Mouse (Mus musculus): Measurements from ENCODE around the gene Frmd5. TPM values are rescaled to one million over a fixed set of nuclear protein-coding genes. Genes with fewer than 3 reads are reported as not detected.
"Not testable (repeated sequence)": the region's sequence is repeated elsewhere in the genome, so short reads cannot be mapped to it uniquely, and the experiment has no call there.

The Frmd5 gene
- polyA plus RNA-seq, 1 experiment from 2014 or later, result 5.4 TPM

GRCm38 (mm10) chr2:121518711-121519110 is 288.2 kb downstream of the Frmd5 start:
- not testable (repeated sequence) for H3K9me3 ChIP-seq; H3K4me3 ChIP-seq; H3K4me1 ChIP-seq; DNase-seq (ENCODE audit: low spot score); H3K27me3 ChIP-seq (replicated peaks; ENCODE audit: low read depth, poor library complexity, severe bottlenecking); H3K27ac ChIP-seq (replicated peaks)
- H3K36me3 ChIP-seq (replicated peaks), result peaks cover 87% of the 10 kb centered on the region
- 93% methylated on average over 4 of the region's 4 CpGs for WGBS

DNA sequence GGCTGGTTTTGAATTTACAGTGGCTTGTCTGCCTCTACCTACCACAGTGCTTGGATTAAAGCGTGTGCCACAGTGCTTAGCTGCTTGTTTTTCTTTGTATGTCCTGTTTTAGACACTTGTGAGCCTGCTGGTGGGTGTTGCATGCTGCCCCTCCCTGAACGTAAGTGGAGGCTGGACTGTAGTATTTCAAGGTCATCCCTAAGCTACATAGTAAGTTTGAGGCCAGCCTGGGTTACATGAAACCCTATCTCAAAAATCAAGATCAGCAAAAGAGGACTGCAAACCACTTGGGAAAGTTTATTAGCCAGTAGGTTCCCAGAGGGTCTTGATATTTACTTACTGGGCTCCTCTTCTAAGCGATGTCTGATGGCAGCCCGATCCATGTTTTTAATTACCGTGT is 288.8 kb downstream of the Frmd5 start:
- DNase-seq (ENCODE audit: low spot score), result no peak
- Histone ChIP-seq H3K27me3 (replicated peaks; ENCODE audit: low read depth, poor library complexity, severe bottlenecking) (no peaks in the 10 kb centered on the region), H3K36me3 (replicated peaks) (peaks cover 86% of the 10 kb centered on the region), H3K4me3 (no peak overlapping the region), H3K27ac (replicated peaks) (no peak overlapping the region), H3K9me3 (0 out of 2 replicates have a peak, but pooled peaks cover 2% of the 10 kb centered on the region), H3K4me1 (no peaks in the 10 kb centered on the region)
- WGBS, result 93% methylated on average over 5 of the region's 5 CpGs

DNA sequence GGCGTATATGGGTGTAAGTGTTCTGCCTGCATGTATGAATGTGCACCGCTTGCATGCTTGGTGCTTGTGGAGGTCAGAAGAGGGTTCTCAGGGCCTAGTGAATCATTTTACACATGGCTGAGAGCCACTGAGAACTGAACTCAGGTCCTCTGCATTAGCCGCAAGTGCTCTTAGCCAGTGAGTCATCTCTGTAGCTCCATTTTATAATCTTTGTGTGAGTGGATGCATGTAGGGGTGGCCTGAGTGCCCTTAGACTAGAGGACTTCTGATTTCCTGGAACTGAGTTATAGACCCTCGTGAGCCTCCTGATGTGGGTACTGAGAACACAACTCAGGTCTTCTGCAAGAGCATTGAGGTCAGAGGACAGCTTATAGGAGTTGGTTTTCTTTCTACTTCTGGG is 292.7 kb downstream of the Frmd5 start:
- DNase-seq (ENCODE audit: low spot score), result no peak
- Histone ChIP-seq H3K4me1 (peaks cover 6% of the 10 kb centered on the region), H3K27ac (replicated peaks) (no peak overlapping the region), H3K4me3 (no peak overlapping the region), H3K36me3 (replicated peaks) (peaks cover 88% of the 10 kb centered on the region), H3K27me3 (replicated peaks; ENCODE audit: low read depth, poor library complexity, severe bottlenecking) (no peaks in the 10 kb centered on the region), H3K9me3 (no peaks in the 10 kb centered on the region)
- WGBS, result 92% methylated on average over 4 of the region's 4 CpGs

GRCm38 (mm10) chr2:121512991-121513765 is 293.7 kb downstream of the Frmd5 start:
- H3K36me3 ChIP-seq (replicated peaks), result peaks cover 88% of the 10 kb centered on the region
- not testable (repeated sequence) for H3K4me3 ChIP-seq

GRCm38 (mm10) chr2:121511401-121511800 is 295.5 kb downstream of the Frmd5 start:
- no peaks in the 10 kb centered on the region for H3K27me3 ChIP-seq (replicated peaks; ENCODE audit: low read depth, poor library complexity, severe bottlenecking)
- H3K4me3 ChIP-seq, result no peak overlapping the region
- peaks cover 71% of the 10 kb centered on the region for H3K36me3 ChIP-seq (replicated peaks)
- WGBS, result 95% methylated on average over 8 of the region's 8 CpGs
- DNase-seq (ENCODE audit: low spot score), result no peak
- H3K4me1 ChIP-seq, result peaks cover 18% of the 10 kb centered on the region
- no peaks in the 10 kb centered on the region for H3K9me3 ChIP-seq
- H3K27ac ChIP-seq (replicated peaks), result no peak overlapping the region

More at GRCm38 (mm10) chr2:121512991-121513765, 293.7 kb downstream of the Frmd5 start:
- H3K4me1 ChIP-seq; H3K27me3 ChIP-seq (replicated peaks; ENCODE audit: low read depth, poor library complexity, severe bottlenecking); H3K27ac ChIP-seq (replicated peaks); H3K9me3 ChIP-seq; DNase-seq (ENCODE audit: low spot score): not testable (repeated sequence)
- WGBS, result 92% methylated on average over 5 of the region's 5 CpGs

DNA sequence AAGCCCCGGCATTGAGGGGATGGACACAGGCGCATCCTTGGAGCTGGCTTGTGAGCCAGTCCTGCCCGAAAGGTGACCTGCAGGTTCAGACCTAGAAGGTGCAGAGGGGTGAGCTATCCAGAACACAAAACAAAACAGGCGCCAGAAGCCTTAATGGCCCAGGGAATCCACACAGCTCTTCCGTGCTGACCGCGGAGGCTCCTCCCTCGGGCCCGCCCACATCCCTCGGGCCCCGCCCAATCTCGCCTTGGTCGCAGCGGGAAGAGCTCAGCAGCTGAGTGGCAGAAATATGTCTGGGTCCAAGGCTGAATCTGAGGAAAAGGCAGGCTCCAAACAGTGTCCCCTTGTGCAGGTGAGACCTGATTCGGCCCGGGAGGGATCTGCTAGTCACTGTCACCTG is 297.3 kb downstream of the Frmd5 start:
- no peaks in the 10 kb centered on the region for H3K27me3 ChIP-seq (replicated peaks; ENCODE audit: low read depth, poor library complexity, severe bottlenecking)
- H3K4me3 ChIP-seq, result peak overlapping the region; percentile 51
- H3K4me1 ChIP-seq, result peaks cover 18% of the 10 kb centered on the region
- no peaks in the 10 kb centered on the region for H3K9me3 ChIP-seq
- peak; percentile 71 for DNase-seq (ENCODE audit: low spot score)
- H3K36me3 ChIP-seq (replicated peaks), result peaks cover 60% of the 10 kb centered on the region
- peak overlapping the region; percentile 48; the same call in 1 of the 2 replicates for H3K27ac ChIP-seq (replicated peaks)
- 14% methylated on average over 16 of the region's 16 CpGs for WGBS

GRCm38 (mm10) chr2:121507951-121508330 is 298.9 kb downstream of the Frmd5 start:
- Histone ChIP-seq H3K4me1 (peaks cover 18% of the 10 kb centered on the region), H3K27ac (replicated peaks) (no peak overlapping the region), H3K9me3 (no peaks in the 10 kb centered on the region), H3K4me3 (peak overlapping the region; percentile 67), H3K27me3 (replicated peaks; ENCODE audit: low read depth, poor library complexity, severe bottlenecking) (no peaks in the 10 kb centered on the region), H3K36me3 (replicated peaks) (peaks cover 57% of the 10 kb centered on the region)
- no peak for DNase-seq (ENCODE audit: low spot score)
- 86% methylated on average over 2 of the region's 2 CpGs for WGBS

DNA sequence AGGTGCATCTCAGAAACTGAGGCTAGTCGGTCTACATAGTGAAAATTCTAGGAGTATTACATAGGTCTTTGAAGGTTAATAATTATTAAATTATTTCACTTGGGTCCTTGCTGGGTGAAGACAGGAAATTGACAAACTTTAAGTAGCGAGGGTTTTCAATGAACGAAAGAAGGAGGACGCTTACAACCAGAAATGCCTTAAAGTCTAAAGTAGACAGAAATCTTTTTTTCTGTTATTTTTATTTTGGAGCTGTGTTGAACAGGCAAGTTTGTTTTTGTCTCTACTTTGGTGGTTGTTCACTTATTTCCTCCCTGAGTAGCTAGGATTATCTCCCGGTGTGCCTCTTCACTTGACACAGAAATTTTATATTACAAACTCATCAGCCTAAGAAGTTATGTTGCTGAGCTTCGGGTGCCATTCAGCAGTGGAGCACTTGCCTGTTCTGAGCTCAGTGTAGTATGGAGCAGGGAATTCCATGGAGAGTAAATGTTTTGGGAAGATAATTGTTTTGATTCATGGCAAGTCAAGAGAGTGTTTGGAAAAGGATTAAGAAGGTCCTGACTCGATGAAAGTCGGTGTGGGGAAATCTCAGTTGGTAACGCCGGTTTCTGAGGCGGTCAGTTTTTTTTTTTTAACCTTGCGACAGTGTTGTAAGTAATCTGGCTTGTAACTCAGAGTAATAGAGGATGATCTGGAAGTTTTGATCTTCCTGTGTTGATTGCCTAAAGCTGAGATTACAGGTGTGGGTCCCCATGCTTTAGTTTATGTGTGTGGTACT is 299.5 kb downstream of the Frmd5 start:
- Histone ChIP-seq H3K4me3 (peak overlapping the region; percentile 67), H3K9me3 (no peaks in the 10 kb centered on the region), H3K36me3 (replicated peaks) (peaks cover 54% of the 10 kb centered on the region), H3K27me3 (replicated peaks; ENCODE audit: low read depth, poor library complexity, severe bottlenecking) (no peaks in the 10 kb centered on the region), H3K27ac (replicated peaks) (peak overlapping the region; percentile 41; the same call in 1 of the 2 replicates), H3K4me1 (peaks cover 18% of the 10 kb centered on the region)
- DNase-seq (ENCODE audit: low spot score), result no peak
- 33% methylated on average over 12 of the region's 12 CpGs for WGBS

DNA sequence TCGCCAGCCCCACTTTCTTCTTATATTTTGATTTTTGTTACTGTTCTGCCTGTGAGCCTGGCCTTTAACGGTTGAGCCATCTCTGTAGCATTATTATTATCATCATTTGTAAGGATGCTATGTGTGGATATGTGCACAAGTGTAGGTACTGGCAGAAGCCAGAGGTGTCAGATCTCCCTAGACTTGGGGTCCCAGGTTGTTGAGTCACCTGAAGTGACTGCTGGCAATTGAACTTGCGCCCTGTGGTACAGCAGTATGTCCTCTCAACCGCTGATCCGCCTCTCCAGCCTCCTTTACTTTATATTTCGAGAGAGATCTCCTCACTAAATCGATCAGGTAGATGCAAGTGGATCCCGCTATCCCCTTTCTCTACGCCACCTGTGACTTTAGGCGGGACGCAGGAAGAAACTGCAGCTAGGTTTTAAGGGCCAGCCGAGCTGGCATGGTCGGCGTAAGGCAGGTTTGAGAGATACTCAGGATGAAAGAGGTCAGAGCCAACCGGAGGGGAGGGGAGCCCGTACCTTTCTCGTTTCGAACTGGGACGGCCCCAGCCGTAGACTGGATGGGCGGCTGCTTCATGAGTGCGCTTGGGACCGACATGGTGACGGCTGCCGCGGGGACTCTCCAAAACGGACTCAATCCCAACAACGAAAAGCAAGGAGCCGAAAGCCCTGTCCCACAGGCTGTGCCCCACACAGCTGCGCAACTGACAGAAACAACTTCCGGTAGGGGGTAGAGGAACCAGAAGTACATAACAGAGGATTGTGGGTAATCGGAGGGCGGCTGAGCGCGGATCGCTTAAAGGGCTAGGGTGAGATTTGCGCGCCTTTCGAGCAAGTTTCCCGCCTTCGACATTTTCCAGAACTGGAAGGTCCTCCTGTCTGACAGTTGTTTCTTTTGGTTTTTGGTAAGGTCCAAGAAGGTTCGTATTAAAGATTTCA is 300.7 kb downstream of the Frmd5 start, which contains the start of the genes Mfap1a and Wdr76:
TSS of gene Mfap1a (minus strand) at position 724 of the 941 bp plus-strand sequence.
TSS of gene Wdr76 (plus strand) at position 782 of the 941 bp plus-strand sequence.
- peak within 1 kb of the TSS; percentile 67 for H3K4me3 ChIP-seq
- DNase-seq (ENCODE audit: low spot score), result peak; percentile 90
- WGBS, result 5% methylated on average over 42 of the region's 42 CpGs
- H3K36me3 ChIP-seq (replicated peaks), result peaks cover 44% of the 10 kb centered on the region
- not testable (repeated sequence) for H3K9me3 ChIP-seq; H3K27me3 ChIP-seq (replicated peaks; ENCODE audit: low read depth, poor library complexity, severe bottlenecking)
- peak within 1 kb of the TSS; percentile 80 for H3K27ac ChIP-seq (replicated peaks)
- H3K4me1 ChIP-seq, result peaks cover 18% of the 10 kb centered on the region

DNA sequence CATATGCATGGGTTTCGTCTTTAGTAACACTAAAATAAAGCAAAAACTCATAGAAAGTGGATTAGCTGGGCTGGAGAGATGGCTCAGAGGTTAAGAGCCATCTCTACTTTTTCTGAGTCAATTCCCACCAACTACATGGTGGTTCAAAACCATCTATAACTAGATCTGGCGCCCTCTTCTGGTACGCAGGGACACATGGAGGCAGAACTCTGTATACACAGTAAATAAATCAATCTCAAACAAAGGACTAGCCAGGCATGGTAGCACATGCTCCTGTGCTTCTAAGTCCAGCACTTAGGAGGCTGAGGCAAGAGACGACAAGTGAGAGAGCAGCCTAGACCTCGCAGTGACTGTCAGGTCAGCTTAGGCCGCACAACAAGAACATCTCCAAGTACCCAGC is 305.3 kb downstream of the Frmd5 start:
- H3K4me3 ChIP-seq; H3K27me3 ChIP-seq (replicated peaks; ENCODE audit: low read depth, poor library complexity, severe bottlenecking); DNase-seq (ENCODE audit: low spot score); H3K27ac ChIP-seq (replicated peaks); H3K4me1 ChIP-seq; H3K9me3 ChIP-seq: not testable (repeated sequence)
- WGBS, result 74% methylated on average over 4 of the region's 6 CpGs
- peaks cover 23% of the 10 kb centered on the region for H3K36me3 ChIP-seq (replicated peaks)

Measured in embryonic facial prominence, embryonic 10.5 days (tissue).